Mouse (Mus musculus): Measurements from ENCODE around the gene Zfp609. TPM values are rescaled to one million over a fixed set of nuclear protein-coding genes. Genes with fewer than 3 reads are reported as not detected.

The Zfp609 gene
- 10 to 100 TPM; 45.2 to 53.4 TPM for total RNA-seq (2021)

DNA sequence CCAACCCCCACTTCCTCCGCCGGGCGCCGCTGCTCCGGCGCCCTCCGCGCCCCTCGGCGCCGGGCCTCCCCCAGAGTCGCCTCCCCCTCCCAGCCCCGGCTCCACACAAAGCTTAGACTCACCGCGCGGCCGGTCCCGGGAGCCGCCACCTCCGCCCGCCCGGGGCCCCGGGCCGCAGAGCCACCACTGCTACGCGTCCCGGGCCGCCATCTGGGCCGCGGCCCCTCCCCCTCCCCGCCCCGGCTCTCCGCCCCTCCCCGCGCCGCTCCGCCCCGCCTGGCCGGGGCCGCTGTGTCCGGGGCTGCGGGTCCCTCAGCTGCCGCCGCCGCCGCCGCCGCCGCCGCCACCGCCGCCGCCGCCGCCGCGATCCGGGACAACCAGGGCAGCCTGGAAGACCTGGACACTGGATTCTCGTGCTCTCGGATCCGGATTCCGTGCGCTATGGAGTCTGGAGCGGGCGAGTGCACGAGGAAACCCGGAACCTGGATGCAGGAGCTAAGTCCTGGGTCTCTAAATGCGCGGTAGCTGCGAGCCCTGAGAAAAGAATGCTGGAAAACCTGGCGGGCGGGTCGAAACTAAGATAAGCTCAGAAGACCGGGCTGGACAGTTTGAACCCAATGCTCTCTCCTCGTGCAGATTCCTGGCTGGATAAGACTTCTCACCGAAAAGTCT lies at the start of gene Zfp609:
Zfp609 (minus strand) TSS at position 221 of the 672 bp plus-strand sequence.
- DNase-seq (ENCODE audit: low spot score in 2 of 2), result peak; percentile 95 to 96
- intact Hi-C loops (cut with DNase I), result loop anchor here (5.0 kb wide), 3 partner anchors 40 to 130 kb away; no protein-coding TSS in a partner anchor

DNA sequence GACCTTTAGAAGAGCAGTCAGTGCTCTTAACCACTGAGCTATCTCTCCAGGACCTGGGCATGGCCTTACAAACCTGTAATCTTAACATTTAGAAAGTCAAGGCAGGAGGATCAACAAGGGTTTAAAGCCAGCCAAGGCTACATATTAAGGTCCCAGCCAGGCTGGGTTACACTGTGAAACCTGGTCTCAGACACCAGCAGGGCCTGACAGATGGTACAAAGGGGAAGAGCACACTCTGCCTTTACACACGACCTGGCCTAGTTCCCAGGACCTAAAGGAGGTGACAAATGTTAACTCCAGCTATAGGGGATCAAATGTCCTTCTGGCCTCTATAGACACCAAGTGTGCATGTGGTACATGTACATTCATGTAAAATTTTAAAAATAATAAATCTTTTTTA lies 32.3 kb upstream of the Zfp609 start:
- intact Hi-C loops (cut with DNase I), result no loop called here
- no peak for DNase-seq (ENCODE audit: low spot score in 2 of 2)

DNA sequence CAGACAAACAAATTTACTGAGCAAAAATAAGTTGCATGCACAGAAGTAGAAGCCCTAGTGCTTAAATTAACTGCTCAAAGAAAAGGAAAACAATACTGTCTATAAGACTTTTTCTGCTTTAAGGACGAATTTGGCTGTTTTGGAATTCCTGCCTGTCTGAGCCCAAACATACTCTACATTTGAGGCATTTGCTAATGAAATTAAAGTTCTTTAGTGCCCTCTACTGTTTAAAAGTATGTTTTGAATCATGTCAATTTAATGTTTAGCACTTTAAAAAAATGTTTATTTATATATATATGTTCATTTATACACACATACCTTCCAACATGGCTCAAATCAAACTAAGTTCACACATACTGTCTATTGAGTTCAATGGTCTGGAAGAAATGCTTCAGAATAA lies 22.8 kb upstream of the Zfp609 start:
- intact Hi-C loops (cut with DNase I), result loop anchor here (2.0 to 5.0 kb wide), 3 partner anchors 155 to 243 kb away; partner anchors contain the start of gene Oaz2
- no peak for DNase-seq (ENCODE audit: low spot score in 2 of 2)

DNA sequence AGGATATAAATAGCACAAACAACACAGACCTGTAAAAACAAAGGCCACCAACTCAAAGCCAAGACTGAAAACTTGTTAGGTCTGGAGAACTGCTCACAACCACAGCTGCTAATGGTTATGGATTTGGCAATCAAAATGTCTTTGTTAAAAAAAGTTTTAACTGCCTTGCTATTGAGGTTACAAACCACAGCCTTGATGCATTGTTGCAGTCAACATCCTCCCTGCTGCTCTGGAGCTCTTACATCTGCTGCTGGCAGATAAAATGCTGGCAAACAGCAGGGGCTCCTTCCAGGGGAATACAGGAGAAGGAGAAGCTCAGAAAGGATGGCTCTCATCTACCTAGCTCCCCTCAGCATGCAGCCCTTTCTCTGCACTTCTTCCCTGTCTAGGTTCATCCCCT lies 20.8 kb upstream of the Zfp609 start:
- intact Hi-C loops (cut with DNase I), result no loop called here
- no peak for DNase-seq (ENCODE audit: low spot score in 2 of 2)

DNA sequence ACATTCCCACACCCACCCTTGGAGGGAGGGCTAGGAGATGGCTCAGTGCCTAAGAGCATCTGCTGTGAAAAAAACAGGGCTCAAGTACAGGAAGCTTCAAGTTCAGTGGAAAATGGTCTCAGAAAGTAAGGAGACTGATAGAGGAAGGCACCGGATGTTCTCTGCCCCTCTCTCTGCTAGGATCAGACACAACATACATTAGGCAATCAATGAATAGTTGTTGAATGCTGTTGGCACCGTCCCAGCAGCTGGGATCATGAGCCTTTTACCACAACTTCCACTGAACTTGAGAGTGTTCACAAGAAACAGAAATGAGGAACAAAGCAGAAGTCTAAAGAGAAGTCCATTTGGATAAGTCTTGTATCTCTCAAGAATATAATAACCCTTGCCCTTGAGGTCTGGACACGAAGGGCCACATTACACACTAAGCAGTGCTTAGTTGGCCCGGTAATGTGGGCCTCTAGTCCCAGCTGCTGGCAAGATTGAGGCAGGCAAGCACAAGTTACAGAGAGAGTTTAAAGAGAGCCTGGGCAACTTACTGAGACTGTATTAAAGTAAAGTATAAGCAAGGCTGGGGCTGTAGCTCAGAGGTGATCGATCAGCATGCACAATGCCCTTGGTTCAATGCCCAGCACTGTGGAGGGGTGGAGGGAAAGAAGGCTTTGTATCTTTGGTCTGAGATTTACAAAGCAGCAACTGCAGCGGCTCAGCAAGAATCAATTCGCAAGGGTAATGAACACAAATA lies 17.2 kb upstream of the Zfp609 start:
- intact Hi-C loops (cut with DNase I), result no loop called here
- no peak for DNase-seq (ENCODE audit: low spot score in 2 of 2)

DNA sequence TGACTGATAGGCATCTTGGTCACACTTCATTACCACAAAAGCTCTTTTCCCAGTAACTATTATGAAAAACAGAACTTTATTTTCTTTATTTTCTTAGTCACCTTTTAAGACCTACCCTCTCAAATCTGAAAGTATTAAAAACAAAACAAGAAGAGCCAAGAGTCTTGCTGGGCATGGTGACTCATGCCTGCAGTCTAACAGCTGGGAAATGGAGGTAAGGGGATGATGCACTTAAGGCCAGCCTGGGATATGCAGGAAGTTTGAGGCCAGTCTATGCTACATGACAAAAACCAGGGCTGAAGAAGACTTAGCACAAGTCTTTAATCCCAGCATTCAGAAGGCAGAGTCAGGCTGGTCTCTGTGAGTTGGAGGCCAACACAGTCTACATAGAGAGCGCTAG lies 12.5 kb upstream of the Zfp609 start:
- intact Hi-C loops (cut with DNase I), result no loop called here
- no peak for DNase-seq (ENCODE audit: low spot score in 2 of 2)

DNA sequence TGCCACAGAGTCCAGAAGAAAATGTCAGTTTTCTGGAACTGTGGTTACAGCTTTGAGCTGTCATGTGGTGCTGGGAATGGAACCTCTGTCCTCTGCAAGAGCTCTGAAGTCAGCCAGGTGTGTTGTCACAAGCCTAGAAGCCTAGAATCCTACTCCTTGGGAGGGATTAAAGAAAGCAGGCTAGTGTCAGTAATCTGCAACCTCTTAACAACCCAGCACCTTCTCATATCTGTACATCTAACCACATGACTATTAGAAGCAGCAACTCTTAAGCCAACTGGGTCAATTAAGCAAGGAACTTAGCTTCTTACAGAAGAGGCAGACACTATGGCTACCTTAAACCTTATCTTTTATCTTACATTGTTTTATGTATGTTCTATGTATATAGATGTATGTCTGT lies 9.6 kb upstream of the Zfp609 start:
- DNase-seq (ENCODE audit: low spot score in 2 of 2), result no peak
- intact Hi-C loops (cut with DNase I), result no loop called here

DNA sequence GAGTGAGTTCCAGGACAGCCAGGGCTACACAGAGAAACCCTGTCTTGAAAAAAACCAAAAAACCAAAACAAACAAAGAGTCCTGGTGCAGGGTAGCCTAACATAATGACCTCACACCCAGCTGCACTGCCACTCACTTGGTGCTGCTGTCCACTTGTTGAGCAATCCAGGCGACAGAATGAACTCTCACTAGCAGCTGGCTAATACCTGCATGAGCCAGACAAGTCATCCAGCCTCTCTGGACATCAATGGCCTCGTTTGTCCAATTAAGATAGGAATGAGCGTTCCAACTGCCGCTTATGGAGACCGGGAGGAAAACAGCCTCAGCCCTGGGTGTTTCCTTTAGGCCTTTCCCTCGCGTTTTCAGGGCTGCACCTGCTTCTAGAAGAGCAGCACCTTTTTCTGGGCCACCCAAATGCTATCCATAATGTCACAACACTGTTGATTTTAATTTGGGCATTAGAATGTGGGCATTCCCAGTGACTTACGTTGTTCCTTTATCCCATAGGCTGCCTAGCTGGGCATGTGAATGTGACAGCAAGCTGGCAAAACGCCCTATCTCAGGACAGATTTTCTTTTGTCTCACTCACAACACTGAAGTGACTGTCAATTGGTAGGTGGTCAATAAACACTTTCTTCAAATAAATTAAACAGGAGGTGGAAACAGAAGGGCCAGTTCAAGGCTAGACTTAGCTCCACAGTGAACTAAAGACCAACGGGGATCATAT lies 7.4 kb upstream of the Zfp609 start:
- intact Hi-C loops (cut with DNase I), result loop anchor here (5.0 kb wide), 1 partner anchor 312 kb away; the partner anchor contains the start of gene Ankdd1a
- no peak for DNase-seq (ENCODE audit: low spot score in 2 of 2)

DNA sequence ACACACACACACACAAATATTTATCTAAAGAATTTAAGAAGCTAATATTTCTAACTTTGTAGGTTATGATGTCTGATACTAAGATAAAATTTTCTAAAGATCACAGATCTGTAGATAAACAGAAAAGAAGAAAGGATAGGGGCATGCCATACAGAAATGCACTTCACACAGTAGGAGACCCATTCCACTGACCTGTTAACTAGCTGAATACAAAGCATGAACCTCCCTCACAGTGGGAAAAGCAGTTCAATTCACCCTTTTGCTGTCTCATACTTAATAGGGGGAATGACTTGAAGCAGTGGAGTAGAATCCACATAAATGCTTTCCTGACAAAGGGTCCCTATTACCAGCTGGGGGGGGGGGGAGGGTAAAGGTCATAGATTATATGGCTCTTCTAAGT lies 6.3 kb upstream of the Zfp609 start:
- intact Hi-C loops (cut with DNase I), result loop anchor here (5.0 kb wide), 1 partner anchor 311 kb away; the partner anchor contains the start of gene Ankdd1a
- no peak for DNase-seq (ENCODE audit: low spot score in 2 of 2)

DNA sequence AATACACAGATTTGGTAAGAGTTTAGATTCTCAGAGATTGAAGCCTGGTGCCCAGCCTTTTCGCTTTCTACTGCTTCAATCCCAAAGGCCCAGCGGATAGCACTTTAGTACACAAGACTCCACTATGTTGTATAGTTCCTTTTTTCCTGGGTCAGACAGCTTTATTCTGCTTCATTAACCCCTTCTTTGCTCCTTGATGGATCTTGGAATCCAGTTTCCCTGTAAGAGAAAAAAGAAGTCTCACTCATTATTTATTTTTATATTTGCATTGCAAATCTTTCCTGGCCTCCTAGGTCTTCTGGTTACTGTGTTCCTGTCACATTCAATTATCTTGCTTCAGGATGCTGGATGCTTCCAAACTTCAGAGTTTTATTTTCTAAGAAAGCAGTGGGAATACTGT lies 5.9 kb upstream of the Zfp609 start:
- intact Hi-C loops (cut with DNase I), result loop anchor here (5.0 kb wide), 1 partner anchor 311 kb away; the partner anchor contains the start of gene Ankdd1a
- DNase-seq (ENCODE audit: low spot score in 2 of 2), result no peak

DNA sequence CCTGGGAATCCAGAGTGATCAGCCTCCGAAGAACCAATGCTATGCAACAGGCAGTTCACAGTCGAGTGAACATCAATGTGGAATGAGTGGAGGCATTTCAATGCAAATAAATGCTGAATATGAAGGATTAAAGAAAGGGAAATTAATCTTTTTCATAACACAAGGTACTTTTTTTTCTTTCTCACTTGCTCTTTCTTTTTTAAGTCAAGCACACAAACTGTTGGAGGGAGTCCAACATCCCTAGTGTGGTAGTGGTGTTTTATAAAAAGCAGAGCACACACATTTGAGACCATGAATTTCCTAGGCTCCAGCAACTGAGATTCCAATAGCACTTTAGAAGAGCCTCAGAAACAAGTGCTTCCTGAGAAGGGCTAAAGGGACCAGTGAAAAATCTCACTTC lies 4.7 kb upstream of the Zfp609 start:
- no peak for DNase-seq (ENCODE audit: low spot score in 2 of 2)
- intact Hi-C loops (cut with DNase I), result loop anchor here (5.0 kb wide), 1 partner anchor 310 kb away; the partner anchor contains the start of gene Ankdd1a

DNA sequence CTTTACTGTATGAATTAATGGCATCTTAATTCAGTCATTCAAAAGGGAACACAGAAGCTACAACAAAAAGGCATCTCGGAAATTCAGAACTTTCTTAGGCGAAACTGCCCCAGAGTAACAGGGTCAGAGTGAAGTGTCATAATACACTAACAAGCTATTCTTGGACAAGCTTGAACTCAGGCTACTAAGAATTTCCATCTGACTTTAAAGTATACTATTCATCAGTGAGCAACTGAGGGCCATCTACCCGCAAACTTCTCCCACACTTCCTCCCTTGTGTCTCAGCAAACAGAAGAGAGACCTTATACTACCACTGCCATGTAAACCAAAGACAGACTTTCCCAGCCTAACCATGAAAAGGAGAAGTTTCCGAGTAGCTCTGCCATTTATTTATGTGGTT lies 3.8 kb upstream of the Zfp609 start:
- DNase-seq (ENCODE audit: low spot score in 2 of 2), result no peak
- intact Hi-C loops (cut with DNase I), result loop anchor here (5.0 kb wide), 1 partner anchor 309 kb away; the partner anchor contains the start of gene Ankdd1a

DNA sequence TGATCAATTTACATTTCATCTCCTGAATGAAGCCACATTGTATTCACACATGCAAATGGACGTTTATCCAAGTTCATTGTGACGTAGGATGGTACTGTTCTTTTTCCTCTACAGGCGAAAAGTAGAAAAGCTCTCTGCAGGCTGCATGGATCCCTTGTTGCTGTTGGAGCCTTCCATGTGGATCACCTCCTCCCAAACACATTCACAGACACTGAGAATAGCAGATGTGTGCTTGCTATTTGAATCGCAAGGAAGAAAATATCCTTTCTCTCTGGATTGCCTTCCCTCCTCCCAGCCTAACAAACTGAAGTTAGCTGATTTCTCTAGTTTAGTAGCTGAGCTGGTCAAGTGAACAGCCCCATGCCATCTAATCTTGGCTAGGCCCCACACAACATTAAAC lies 2.9 kb upstream of the Zfp609 start:
- peak in 1 of 2 experiments; percentile 23 for DNase-seq (ENCODE audit: low spot score in 2 of 2)
- intact Hi-C loops (cut with DNase I), result loop anchor here (5.0 kb wide), 1 partner anchor 308 kb away; the partner anchor contains the start of gene Ankdd1a

DNA sequence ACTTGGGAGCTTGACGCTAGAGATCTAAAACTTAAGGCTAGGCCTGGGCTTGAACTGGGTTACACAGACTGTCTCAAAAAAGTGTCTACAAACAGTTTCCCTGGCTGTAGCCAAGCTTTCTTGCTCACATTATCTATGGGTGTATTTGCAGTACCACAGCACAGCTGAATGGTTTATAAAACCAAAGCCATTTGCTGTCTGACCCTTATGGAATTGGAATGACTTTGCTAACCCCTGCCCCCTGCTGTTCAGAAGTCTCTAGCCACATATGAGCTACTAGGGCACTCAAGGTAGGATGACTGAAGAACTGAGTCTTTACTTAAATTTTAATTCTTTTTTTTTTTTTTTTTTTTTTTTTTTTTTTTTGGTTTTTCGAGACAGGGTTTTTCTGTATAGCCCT lies 2.0 kb upstream of the Zfp609 start:
- intact Hi-C loops (cut with DNase I), result loop anchor here (5.0 kb wide), 3 partner anchors 42 to 132 kb away; no protein-coding TSS in a partner anchor
- DNase-seq (ENCODE audit: low spot score in 2 of 2), result no peak

DNA sequence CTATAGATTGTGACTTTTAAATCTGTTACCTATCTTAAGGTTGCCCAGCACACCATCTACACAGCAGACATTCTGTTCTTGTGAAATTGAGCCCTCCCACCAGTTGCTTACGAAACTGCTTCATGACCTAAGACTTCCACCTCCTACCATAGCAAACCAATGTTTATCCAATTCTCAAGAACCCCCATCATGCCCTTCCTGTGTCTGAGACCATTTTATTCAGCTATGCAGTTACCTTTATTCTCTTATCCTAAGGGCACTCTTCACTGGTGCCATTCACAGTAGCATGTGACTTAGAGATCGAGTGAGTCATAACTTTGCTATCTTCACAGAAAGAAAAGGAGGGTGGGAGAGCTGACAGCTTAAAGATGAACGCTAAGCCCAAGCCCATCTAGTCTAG lies 1.1 kb upstream of the Zfp609 start:
- intact Hi-C loops (cut with DNase I), result loop anchor here (5.0 kb wide), 3 partner anchors 41 to 131 kb away; no protein-coding TSS in a partner anchor

DNA sequence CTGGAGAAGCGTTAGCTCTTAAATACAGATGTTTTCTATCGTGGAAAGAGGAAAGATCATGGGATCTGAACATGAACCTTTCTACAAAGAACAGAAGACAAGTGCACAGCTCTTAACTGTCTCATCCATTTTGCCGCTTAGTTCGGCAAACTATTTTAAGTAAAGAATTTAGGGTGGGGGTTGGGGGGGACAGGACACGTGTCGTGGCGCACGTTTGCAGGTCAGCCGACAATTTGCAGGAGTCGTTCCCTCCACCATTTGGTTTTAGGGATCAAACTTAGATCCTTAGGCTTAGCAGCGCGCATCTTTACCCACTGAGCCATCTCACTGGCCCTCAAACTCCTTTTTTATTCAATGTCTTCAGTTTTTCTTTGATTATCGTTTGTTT lies 646 bp upstream of the Zfp609 start:
- no peak for DNase-seq (ENCODE audit: low spot score in 2 of 2)
- intact Hi-C loops (cut with DNase I), result loop anchor here (5.0 kb wide), 3 partner anchors 41 to 131 kb away; no protein-coding TSS in a partner anchor

More for the DNA sequence above, 1.1 kb upstream of the Zfp609 start:
- DNase-seq (ENCODE audit: low spot score in 2 of 2), result no peak

DNA sequence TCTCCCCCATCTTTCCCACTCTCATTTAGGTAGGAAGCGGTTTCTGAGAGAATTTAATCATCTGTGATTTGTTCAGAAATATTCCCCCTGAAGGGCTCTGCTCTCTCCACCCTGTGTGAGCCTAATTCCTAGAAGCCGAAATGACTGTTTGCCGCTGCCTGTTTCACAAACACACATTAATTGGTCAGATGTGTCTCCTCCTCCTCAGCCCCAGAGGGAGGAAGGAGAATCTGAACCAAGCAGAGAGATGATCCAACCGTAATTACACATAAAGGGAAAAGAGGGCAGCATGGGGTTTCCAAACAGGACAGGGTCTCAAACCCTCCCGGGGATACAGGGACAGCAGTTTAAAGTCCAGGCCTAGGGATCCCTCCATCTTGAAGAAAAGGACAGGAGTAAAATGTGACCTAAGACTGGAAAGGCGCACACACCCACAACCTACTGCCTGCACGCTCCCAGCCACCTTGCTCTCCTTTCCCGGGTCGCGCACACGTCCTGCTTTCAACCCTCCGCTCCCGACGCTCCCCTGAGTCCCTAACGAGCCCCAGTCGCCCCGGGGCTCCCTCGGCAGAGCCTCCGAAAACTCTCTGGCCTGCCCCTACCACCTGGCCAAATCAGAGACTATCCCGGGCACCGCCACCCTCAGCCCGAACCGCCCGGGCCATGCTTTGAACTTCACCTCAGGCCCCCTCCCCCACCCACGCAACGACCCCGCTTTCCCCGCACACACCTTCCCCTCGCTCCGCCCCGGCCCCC lies 598 bp downstream of the Zfp609 start:
- intact Hi-C loops (cut with DNase I), result loop anchor here (5.0 kb wide), 3 partner anchors 39 to 129 kb away; no protein-coding TSS in a partner anchor

DNA sequence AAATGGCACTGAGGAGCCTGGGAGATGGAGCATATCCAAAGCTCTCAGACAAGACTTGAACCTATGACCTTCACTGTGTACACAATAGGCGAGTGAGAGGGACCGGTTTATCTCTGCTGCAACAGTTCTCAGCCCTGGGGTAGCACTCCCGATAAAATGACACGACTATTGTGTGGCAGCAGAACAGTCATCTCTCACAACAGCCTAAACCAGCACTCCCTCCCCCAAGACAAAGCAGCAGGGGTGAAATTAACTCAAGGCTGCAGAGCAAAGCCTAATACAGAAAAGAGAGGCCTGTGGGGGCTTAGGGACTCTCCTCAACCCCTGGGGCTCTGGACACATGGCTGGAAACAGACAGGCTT lies 1.2 kb downstream of the Zfp609 start:
- intact Hi-C loops (cut with DNase I), result loop anchor here (5.0 kb wide), 3 partner anchors 39 to 129 kb away; no protein-coding TSS in a partner anchor
- DNase-seq (ENCODE audit: low spot score in 2 of 2), result no peak

More for the DNA sequence above, 598 bp downstream of the Zfp609 start:
- peak; percentile 29 to 39 for DNase-seq (ENCODE audit: low spot score in 2 of 2)

Measured in left cerebral cortex, postnatal 36 days (tissue).